Mouse (Mus musculus) c-Kit-positive CD71-positive TER-119-positive erythroid progenitor cells, embryonic 14.5 days (primary cell): Measurements from ENCODE around the gene Ralb.

Experiments used
- DNase-seq: peaks from one replicate; pipeline ENCODE4 v3.0.0-alpha.2; 2013; ENCODE audit warnings: low spot score

Ralb gene

GRCm38 (mm10) chr1:119504260-119505062, at the start of gene Ralb:
TSS of gene Ralb (minus strand) at chr1:119504794.
- DNase-seq: peak; percentile 91

GRCm38 (mm10) chr1:119551651-119552050, 47.1 kb upstream of the Ralb start:
- DNase-seq: no peak

- no peak for DNase-seq
Measured at GRCm38 (mm10) chr1:119550064-119550463, 45.5 kb upstream of the Ralb start.

GRCm38 (mm10) chr1:119549327-119549689, 44.7 kb upstream of the Ralb start:
- DNase-seq: no peak

GRCm38 (mm10) chr1:119548668-119549326, 44.2 kb upstream of the Ralb start:
- peak; percentile 71 for DNase-seq

- DNase-seq: no peak
Measured at GRCm38 (mm10) chr1:119546490-119546889, 41.9 kb upstream of the Ralb start.

- DNase-seq: no peak
Measured at GRCm38 (mm10) chr1:119545671-119546070, 41.1 kb upstream of the Ralb start.

- peak; percentile 54 for DNase-seq
Measured at GRCm38 (mm10) chr1:119545164-119545563, 40.6 kb upstream of the Ralb start.

- DNase-seq: peak; percentile 30
Measured at GRCm38 (mm10) chr1:119544611-119545155, 40.1 kb upstream of the Ralb start.

GRCm38 (mm10) chr1:119543316-119543715, 38.7 kb upstream of the Ralb start:
- DNase-seq: no peak

GRCm38 (mm10) chr1:119541570-119541969, 37.0 kb upstream of the Ralb start:
- DNase-seq: no peak

GRCm38 (mm10) chr1:119540836-119541557, 36.4 kb upstream of the Ralb start:
- no peak for DNase-seq

- DNase-seq: no peak
Measured at GRCm38 (mm10) chr1:119539252-119539651, 34.7 kb upstream of the Ralb start.

- DNase-seq: no peak
Measured at GRCm38 (mm10) chr1:119537651-119538050, 33.1 kb upstream of the Ralb start.

- DNase-seq: no peak
Measured at GRCm38 (mm10) chr1:119536122-119536521, 31.5 kb upstream of the Ralb start.

GRCm38 (mm10) chr1:119534341-119534740, 29.7 kb upstream of the Ralb start:
- no peak for DNase-seq

GRCm38 (mm10) chr1:119533093-119533805, 28.7 kb upstream of the Ralb start:
- no peak for DNase-seq

GRCm38 (mm10) chr1:119532165-119532564, 27.6 kb upstream of the Ralb start:
- no peak for DNase-seq

- DNase-seq: no peak
Measured at GRCm38 (mm10) chr1:119530941-119531340, 26.3 kb upstream of the Ralb start.

GRCm38 (mm10) chr1:119525689-119526591, 21.3 kb upstream of the Ralb start, which contains the start of gene Tmem185b:
TSS of gene Tmem185b (plus strand) at chr1:119526160.
- DNase-seq: peak; percentile 66

- DNase-seq: no peak
Measured at GRCm38 (mm10) chr1:119525004-119525444, 20.4 kb upstream of the Ralb start.
